Mouse (Mus musculus) spleen, adult 18-20 months (tissue): ENCODE measurements around the gene Depdc7.

Experiments used
- DNase-seq, 2 experiments: peaks; one replicate each; pipeline ENCODE4 v3.0.0; 2022; ENCODE audit warnings: mixed read lengths in 2 of 2

The Depdc7 gene

DNA sequence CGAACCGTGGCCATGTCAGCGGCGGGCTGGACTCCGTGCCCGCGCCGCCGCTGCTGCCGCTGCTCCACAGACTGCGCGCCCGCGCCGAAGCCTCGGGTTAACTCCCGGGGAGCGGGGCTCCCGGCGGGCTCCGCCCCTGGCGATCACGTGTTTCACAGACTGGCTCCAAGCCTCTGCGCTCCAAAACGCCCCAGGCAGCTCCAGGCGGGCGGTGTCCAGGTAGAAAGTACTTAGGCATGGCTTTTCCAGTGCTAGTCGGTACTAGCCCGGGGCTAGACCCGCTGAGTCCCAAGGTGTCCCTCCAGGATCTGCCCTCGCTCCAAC, at the start of gene Depdc7:
Gene Depdc7 (minus strand): TSS at position 138 of the 324 bp plus-strand sequence.
- DNase-seq = peak; percentile 66 to 82

DNA sequence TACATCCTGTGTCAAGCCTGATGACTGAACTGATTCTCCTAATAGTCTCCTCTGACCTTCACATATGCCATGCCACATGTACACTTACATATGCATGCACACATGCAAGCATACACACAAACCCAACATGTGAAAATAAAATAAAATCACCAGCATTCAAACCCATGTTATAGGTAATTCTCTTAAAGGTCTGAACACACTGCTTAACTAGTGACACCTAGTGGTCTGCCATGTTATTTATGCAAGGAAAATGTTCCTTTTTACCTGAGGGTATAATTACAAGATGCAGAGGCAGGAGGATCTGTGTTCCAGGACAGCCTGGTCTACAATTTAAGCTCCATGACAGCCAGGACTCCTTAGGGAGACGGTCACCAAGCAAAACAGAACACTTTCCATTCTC, 32.1 kb upstream of the Depdc7 start:
- no peak for DNase-seq

DNA sequence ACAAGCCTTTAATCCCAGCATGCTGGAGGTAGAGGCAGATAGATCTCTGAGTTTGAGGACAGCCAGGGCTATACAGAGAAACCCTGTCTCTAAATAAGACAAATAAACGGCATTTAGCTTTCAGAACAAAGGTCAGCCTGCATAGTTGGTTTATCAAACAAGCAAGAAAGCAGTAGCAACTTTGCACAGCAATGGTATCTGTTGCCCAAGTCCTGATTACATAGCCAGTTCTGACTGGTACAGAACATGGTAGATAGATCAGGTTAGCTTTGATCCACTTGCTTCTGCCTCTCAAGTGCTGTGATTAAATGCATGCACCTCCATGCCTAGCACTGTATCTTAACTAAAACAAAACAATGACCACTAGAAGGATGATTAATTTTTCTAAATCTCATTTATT, 26.0 kb upstream of the Depdc7 start:
- DNase-seq = no peak

DNA sequence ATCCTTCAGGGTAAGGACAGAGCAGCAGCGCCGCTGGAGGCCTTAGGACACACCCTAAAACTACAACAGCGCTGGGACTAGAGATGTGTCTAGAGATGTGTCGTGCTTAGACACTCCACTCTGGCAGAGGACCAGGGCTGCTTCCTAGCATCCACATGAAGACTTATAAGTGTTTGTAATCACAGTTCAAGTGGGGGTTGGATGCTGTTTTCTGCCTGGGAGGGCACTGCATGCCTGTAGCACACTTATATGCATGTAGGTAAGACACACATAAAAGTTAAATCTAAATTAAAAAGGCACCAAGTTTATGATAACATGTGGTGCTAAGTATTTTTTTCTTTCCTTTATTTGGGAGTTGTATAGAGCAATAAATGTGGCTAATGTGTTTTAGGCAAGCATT, 21.3 kb upstream of the Depdc7 start:
- no peak for DNase-seq

DNA sequence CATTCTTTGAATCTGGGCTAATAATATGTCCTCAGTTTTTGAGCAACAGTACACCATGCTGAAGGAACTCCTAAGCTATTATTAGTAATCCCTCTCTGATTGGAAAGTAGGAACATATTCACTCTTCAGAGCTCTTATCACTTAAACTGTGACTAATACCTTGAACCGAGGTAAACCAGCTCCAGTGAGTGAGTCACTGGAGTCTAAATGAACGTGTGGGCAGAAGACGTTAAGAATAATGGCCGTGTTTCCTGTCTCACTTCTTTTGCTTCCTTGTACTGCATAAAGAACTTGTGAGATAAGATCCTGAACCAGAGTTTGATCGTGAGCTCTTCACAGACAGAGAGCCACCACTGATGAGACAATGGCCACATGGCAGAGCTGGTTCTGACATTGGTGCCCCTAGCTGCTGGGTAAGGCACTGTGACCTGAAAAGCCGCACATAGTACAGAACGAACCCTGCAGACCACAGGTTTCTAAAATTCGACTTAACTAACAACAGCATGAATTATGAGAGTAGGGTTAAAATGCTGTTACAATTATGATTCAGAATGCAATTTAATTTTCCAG, 20.5 kb upstream of the Depdc7 start:
- DNase-seq = no peak

DNA sequence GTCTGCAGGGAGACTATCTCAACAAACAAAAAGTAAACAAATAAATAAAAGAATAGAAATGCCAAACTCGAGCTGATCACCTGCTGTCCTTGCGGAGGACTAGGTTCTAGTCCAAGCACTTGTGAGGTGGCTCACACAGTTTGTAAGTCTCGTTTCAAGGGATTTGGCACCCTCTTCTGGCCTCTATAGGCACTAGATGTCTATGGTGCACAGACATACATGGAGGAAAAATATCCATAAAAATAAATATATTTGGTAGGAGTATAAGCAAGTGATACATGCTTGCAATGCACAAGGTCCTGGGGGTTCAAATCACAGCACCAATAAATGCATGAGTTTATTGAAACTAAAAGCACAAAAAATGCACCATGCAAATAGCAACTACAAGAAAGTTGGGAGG, 7.9 kb upstream of the Depdc7 start:
- DNase-seq = no peak

DNA sequence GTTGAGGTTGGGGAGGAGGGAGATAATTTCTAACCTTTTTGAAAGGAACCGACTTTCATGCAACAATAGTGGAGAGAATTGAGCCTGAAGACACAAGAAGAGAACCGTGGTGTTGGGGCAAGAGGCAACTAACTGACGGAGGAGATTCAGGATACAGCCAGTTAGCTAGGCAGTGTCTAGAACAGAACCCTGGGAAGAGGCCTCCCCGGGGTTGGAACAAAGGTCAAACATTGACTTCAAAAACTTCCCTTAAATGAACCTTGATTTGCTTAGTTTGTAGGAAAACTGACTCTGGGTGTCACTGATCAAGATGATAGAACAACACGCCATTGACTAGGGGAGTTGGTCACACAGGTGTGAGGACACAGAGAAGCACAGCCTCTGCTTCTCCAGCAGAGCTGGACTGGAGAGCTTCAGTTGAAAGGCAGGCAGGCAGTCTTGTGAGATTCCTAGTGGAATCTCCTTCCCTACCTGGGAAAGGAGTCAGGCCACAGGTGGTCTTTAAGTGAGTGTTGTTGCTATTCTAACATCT, 6.0 kb upstream of the Depdc7 start:
- no peak for DNase-seq

DNA sequence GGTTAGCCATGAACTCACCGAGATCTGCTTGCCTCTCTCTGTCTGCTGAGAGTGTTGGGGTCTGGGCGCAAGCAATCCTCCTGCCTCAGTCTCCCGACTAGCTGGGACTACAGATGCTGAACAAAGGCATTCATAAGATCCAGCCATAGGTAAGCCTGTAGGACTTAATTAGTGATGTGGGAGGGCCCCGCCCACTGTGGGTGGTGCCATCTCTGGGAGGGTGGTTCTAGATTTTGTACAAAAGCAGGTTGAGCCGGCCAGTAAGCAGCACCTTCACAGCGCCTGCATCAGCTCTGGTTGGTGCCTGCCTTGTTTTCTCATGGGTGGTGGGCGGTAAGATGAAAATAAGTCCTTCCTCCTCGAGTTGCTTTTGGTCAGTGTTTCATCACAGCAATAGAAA, 3.6 kb upstream of the Depdc7 start:
- DNase-seq = no peak

DNA sequence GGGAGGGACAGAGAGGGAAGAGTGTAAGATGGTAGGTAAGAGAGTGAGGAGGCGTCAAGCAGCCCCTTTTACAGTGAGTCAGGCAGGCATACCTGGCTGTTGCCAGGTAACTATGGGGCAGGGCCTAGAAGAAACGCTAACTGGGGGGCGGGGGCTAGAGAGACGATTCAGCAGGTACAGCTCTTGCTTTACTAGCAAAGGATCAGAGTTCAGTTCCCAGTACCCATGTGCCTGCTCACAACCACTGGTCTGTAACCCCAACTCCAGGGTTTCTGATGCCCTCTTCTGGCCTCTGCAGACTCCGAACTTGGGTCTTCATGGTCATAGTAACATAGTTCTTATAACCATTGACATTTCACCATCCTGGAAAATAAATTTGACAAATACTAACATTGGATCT, 1.3 kb upstream of the Depdc7 start:
- no peak for DNase-seq

DNA sequence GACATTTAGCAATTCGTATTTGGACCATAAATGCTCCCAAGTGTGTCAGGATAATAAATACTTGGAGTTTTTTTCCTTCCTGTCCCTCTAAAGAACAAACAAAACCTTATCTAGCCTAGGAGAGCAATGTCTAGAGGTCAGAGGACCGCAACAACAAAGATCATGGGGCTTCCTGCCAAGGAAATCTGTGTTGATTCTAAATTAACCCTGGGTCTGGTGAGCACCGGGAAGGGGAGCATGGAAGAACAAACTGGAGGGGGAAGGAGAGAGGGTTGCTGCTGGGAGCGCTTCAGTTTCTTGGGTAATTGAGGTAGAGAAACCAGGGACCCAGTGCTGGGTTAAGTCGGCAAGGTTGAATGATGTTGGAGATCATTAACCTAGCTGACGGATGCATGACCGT, 482 bp upstream of the Depdc7 start:
- no peak for DNase-seq

DNA sequence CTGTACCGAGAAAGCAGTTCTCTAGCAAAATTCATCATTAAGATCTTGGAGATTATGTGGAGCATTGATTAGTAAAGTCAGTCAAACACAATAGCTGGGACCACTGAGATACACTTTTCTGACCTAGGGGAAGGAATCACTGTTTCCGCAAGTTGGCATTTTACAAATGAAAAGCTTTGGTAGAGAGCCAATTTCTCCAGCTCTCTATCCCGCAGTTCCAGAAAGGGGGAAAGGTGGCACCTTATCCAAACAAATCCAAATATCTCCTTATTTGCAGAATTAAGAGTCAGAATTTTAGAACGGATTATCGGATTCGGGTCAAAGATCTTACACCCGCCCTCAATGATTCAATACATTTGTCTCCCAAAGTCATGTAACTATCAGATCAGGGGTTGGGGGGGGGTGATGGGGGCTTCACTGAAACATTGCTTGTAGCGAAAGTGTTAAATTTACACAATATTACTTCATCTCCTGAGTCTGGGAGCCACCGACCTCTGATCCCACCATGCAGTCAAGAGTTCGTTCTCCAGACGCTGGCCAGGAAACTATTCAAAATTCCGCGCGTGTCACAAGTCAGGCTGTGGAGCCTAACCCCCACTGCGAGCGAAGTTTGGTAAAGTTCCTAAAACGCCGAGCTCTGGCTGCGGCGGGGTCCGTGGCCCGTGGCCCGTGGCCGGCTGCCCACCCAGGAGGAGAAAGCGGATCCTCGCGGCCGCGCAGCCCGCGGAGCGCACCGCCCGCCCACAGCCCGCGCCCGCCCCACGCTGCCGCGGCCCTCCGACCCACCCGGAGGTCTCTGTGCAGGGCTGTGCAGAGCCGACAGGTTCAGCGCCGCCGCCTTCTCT, 560 bp downstream of the Depdc7 start:
- no peak for DNase-seq

DNA sequence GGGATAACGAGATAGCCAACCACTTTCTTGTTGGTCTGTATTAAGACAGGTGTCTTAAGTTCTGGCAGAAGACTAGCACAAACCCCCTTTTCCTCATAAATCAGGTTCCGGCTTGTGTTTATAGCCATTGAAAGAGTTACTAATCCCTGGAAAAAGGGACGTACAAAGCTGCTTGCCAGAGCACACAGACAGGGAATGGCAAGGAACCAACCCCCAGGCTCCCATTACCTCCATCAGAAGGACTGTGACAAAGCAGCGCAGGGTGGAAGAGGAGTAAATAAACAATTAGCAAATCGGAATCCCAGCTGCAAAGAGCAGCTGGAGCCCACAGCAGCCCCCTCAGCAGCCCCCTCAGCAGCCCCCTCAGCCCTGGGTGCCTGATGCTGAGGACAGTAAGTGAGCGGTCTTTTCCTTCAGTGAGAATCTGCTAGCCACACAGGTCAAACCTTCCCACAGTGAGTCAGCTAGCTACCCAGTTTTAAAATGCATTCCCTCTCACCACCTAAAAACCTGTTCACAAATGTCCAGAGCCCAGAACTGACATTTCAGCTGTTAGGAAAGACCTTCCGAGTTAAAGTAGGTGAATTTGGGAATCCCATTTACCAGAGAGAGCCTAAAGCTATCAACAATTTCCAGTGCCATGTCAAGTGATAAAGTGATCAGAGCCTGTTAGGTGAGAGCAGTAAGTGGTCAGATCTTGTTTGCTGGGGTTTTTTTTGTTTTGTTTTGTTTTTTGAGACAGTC, 1.5 kb downstream of the Depdc7 start:
- DNase-seq = no peak

DNA sequence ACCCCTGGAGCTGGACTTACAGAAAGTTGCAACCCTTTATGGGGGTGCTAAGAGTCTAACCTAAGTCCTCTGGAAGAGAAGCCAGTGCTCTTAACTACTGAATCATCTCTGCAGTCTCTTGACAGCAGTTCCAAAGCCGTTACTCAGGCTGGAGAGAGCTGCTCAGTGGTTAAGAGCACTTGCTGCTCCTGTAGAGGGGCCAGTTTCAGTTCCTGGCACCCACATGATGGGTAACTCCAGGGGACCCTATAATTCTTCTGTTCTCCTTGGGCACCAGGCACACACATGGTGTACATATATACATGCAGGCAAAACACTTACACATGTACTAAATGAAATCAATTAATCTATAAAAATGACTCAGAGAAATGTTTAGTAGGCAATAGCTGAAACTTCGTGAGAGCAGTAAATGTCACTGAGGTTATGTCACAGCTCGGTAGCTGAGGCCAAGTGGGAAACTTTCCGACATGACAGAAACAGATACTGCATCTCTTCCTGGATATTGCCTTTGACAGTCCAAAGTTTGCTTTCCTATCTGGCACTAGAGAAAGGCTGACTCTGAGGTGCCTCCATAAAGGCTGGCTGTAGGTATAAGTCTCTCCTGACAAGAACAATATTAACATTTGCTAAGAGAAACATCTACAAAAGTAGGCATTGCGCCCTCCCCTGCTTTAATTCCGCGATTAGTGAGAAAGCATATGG, 2.3 kb downstream of the Depdc7 start:
- no peak for DNase-seq

DNA sequence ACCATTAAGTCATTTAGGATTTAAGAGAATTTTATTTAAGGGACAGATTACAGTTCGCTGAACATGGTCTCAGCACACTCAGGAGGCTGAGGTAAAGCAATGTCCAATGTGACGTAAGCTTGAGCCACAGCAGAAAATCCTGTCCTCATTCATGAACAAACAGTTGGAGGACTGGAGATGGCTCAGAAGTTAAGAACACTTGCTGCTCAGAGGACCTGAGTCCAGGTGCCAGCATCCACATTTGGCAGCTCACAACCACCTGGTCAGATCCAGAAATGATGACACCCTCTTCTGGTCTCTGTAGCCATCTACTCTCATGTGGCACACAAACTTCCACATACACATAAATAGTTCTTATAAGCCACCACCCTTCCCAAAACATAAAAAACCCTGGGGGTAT, 3.0 kb downstream of the Depdc7 start:
- DNase-seq = no peak

DNA sequence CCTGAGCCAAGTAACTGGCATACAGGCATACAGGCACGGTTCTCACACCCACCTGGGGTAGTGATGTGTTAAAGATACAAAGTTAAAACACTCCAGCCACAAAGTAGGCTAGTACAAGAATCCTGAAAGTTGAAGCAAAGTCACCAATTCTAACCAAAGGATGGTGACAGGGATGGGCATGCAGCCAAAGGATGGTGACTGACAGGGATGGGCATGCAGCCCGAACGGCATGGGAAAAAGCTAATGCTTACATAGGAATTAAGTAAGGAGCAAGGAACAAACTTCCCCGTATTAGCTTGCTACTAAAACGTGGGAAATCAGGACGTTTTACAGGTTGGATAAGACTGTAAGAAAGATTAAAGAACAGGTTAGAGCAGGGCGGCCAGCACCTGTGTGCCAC, 6.4 kb downstream of the Depdc7 start:
- DNase-seq = no peak

DNA sequence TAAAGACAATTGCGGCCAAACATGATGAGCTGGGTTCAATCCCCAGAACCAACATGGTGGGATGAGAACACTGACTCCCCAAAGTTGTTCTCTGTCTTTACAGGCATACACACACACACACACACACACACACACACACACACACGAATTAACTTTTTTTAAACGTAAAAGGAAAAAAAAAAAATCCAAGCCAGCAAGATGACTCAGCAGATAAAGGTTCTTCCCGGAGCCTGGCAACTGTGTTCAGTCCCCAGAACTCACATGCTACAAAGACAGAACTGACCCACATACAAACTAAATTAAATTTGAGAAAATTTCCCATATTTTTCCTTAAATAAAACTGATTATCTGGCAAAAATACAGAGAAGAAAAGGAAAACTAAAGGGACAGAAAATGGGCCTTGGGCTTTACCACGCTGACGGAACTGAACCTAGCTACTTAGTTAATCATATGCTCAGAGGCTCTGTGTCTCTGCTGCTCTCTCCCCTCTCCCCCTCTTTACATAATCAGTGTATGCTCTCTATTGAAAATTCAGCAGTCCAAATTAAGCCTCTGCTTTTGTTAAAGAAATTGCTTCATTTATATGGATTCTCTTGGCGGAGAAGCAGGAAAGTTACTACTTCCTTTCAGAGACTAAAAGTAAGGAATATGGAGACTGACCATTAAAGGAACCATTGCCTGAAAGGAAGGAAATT, 10.0 kb downstream of the Depdc7 start:
- no peak for DNase-seq

DNA sequence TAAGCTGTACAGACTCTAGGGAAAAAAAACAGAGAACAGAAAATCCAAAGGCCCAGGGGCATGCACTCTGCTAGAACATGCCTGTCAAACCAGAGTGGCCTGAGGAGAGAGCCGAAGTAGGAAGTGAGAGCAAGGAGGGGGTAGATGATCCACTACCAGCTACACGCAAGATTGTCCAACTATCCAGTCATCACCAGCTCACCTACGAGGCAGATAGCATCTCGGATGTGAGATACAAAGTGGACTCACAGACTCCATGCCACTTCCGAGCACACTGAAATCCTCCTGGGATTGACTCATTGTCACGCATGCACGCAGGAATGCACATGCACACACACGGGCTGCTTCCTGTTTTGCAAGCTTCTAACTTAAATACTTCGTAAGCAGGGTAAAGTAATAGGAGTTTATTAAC, 10.6 kb downstream of the Depdc7 start:
- peak in 1 of 2 experiments; percentile 27 for DNase-seq

DNA sequence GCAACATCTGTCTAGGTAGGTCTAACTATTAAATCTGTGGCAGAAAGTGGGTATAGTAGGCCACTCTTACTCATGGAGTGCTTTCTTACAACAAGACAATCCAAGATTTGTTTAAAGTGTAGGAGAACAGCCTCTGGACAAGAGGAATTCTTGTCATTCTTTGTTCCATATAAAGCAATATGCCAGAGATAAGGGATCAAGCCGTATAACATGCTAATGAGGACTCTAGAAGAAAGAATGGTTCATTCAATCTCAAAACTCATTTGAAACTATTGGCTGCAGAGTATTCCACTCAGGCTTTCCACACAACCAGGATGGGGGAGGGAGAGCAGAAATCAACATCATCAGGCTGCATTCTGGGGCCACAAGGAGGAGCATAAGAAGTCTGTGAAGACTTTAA, 15.3 kb downstream of the Depdc7 start:
- no peak for DNase-seq

DNA sequence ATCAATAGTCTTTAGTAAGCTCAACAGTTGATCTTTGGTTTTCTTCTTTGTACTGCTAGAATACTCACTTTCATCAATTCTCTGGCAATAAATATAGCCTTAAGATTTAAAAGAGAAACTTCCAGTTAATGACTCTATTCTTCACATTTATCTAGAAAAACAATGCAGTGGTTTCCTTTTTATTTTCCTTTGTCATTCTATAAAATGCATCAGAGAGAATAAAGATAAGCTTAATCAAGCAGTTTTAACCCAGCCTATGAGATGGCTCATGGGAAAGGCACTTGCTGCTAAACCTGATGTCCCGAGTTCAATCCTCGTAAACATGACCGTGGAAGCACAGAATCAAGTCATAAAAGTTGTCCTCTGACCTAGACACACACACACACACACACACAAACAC, 20.7 kb downstream of the Depdc7 start:
- no peak for DNase-seq

DNA sequence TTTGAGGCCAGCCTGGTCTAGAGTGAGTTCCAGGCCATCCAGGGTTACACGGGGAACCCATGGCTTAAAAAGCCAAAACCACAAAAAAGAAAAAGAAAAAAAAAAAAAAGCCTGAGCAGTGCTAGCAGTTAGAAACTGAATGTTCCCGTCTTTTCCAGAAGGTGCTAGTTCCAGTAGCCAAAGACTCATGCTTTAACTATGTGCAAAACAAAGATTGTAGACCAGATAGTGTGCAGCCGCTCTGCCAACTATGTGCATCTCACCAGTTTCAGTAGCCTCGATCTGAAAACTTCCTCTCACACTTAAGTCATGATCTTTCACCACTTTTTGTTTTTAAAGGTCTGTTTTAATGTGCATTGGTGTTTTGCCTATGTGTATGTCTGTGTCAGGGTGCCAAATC, 24.9 kb downstream of the Depdc7 start:
- DNase-seq = no peak

DNA sequence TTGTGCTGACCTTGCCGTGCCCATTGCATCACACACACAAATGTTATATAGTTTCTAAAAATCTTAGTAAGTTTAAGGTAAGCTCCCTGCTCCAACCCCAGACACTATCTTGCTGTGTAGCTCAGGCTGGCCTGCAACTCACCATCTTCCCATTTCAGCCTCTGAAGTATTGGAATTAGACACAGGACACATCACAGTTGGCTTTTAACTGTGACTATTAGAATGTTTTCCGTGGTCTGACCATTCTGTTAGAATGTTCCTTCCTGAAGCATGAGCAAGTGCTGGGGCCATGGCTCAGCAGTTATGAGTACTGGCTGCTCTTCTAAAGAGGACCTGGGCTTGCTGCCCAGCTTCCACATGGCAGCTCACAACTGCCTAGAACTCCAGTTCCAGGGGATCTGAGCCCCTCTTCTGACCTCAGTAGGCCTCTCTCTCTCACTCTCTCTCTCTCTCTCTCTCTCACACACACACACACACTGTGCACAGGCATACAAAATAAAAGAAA, 25.4 kb downstream of the Depdc7 start:
- no peak for DNase-seq

DNA sequence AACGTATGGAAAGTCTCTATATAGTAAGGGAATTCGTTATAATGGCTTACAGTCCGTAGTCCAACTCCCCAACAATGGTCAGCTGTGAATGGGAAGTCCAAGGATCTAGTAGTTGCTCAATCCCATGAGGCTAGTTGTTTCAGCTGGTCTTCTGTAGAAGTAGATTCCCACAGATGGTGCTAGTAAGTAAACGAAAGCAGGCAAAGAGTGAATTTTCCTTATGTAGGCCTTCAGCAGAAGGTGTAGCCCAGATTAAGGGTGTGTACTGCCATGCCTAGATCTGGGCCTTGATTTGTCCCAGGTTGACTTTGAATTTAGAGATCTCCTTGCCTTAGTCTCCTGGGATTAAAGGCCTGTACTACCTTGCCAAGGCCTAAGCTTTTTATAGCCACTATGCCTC, 26.4 kb downstream of the Depdc7 start, which contains the start of gene Pin1rt1:
Gene Pin1rt1 (minus strand): TSS at position 101 of the 400 bp plus-strand sequence.
- DNase-seq = no peak
